Mouse (Mus musculus) hindbrain, embryonic 14.5 days (tissue): ENCODE measurements around the gene Kxd1. TPM values are rescaled to one million over a fixed set of nuclear protein-coding genes. Genes with fewer than 3 reads are reported as not detected.

Experiments used
- ATAC-seq: fragments of 200-750 bp; cut with Nextera tagmentation; 2 replicates; pipeline ENCODE4 v1.8.0; 2017; ENCODE audit warnings: moderate number of reproducible peaks, mild to moderate bottlenecking, moderate TSS enrichment, moderate library complexity; ENCODE audit not compliant: low FRiP score
- DNase-seq: peaks from one replicate; pipeline ENCODE4 v3.0.0-alpha.2; 2015; ENCODE audit warnings: low spot score
- H3K27ac ChIP-seq: fragments of 300-500 bp; sonication (generic); 2 replicates; pipeline ENCODE4 v1.5.1; 2014; ENCODE audit warnings: mild to moderate bottlenecking, moderate library complexity
- H3K27me3 ChIP-seq: fragments of 300-500 bp; sonication (generic); 2 replicates; pipeline ENCODE4 v1.6.1; 2014; ENCODE audit warnings: mild to moderate bottlenecking, low read length, mixed read lengths; ENCODE audit not compliant: control insufficient read depth, insufficient read depth
- H3K36me3 ChIP-seq: fragments of 300-500 bp; sonication (generic); replicated peaks from 2 replicates; pipeline ENCODE4 v1.6.1; 2014; ENCODE audit not compliant: control insufficient read depth, insufficient read depth
- H3K4me1 ChIP-seq: fragments of 300-500 bp; sonication (generic); replicated peaks from 2 replicates; pipeline ENCODE4 v1.6.1; 2014; ENCODE audit warnings: antibody characterized with exemption, low read length, mixed read lengths; ENCODE audit not compliant: control insufficient read depth, insufficient read depth
- H3K4me2 ChIP-seq: fragments of 300-500 bp; sonication (generic); replicated peaks from 2 replicates; pipeline ENCODE4 v1.6.1; 2014; ENCODE audit warnings: mild to moderate bottlenecking, moderate library complexity
- H3K4me3 ChIP-seq: fragments of 300-500 bp; sonication (generic); replicated peaks from 2 replicates; pipeline ENCODE4 v1.5.1; 2014; ENCODE audit warnings: mild to moderate bottlenecking, low read length
- H3K9ac ChIP-seq: fragments of 300-500 bp; sonication (generic); 2 replicates; pipeline ENCODE4 v1.6.1; 2014
- H3K9me3 ChIP-seq: fragments of 300-500 bp; sonication (generic); 2 replicates; pipeline ENCODE4 v1.6.1; 2016; ENCODE audit warnings: low read length; ENCODE audit not compliant: control insufficient read depth
- WGBS: fragments of 180-500 bp; shearing (Covaris S2); extraction: QIAGEN DNeasy Blood & Tissue Kit; methylation state at CpG from one replicate; pipeline ENCODE4 v1.1.7; 2014; 5-methylcytosine and 5-hydroxymethylcytosine counted together
- polyA plus RNA-seq: library from polyadenylated mRNA; unstranded; fragments of >200 nt; fragmentation: Nextera tagmentation; extraction: Ambion mirVana; gene quantifications from 2 replicates; pipeline ENCODE4 v1.2.1, GENCODE M21; 2014

The Kxd1 gene
- polyA plus RNA-seq, 1 experiment from 2014 or later = 46.5 TPM

- Histone ChIP-seq H3K9me3 (no peaks in the 10 kb centered on the region), H3K4me3 (no peak overlapping the region), H3K36me3 (no peaks in the 10 kb centered on the region), H3K9ac (no peak overlapping the region), H3K4me2 (no peak overlapping the region), H3K4me1 (0 out of 2 replicates have a peak, but pooled peaks cover 13% of the 10 kb centered on the region), H3K27ac (no peak overlapping the region), H3K27me3 (no peaks in the 10 kb centered on the region)
- no peak for DNase-seq
- no peak for ATAC-seq
- 85% methylated on average over 3 of the region's 3 CpGs for WGBS
Measured at GRCm38 (mm10) chr8:70562802-70563201, 35.0 kb upstream of the Kxd1 start.

GRCm38 (mm10) chr8:70561809-70562535, 34.2 kb upstream of the Kxd1 start:
- no peak overlapping the region for H3K27ac ChIP-seq
- H3K4me2 ChIP-seq = no peak overlapping the region
- H3K9ac ChIP-seq = no peak overlapping the region
- DNase-seq = no peak
- 0 out of 2 replicates have a peak, but pooled peaks cover 13% of the 10 kb centered on the region for H3K4me1 ChIP-seq
- ATAC-seq = no peak
- no peaks in the 10 kb centered on the region for H3K36me3 ChIP-seq
- 83% methylated on average over 7 of the region's 7 CpGs for WGBS
- H3K4me3 ChIP-seq = no peak overlapping the region
- H3K9me3 ChIP-seq = no peaks in the 10 kb centered on the region
- no peaks in the 10 kb centered on the region for H3K27me3 ChIP-seq

GRCm38 (mm10) chr8:70561357-70561756, 33.6 kb upstream of the Kxd1 start:
- Histone ChIP-seq H3K4me2 (no peak overlapping the region), H3K9ac (no peak overlapping the region), H3K27ac (no peak overlapping the region), H3K4me1 (0 out of 2 replicates have a peak, but pooled peaks cover 13% of the 10 kb centered on the region), H3K4me3 (no peak overlapping the region), H3K36me3 (no peaks in the 10 kb centered on the region), H3K27me3 (no peaks in the 10 kb centered on the region), H3K9me3 (no peaks in the 10 kb centered on the region)
- no peak for ATAC-seq
- WGBS = 81% methylated on average over 4 of the region's 4 CpGs
- DNase-seq = no peak

GRCm38 (mm10) chr8:70560564-70560963, 32.8 kb upstream of the Kxd1 start:
- Histone ChIP-seq H3K27me3 (no peaks in the 10 kb centered on the region), H3K36me3 (no peaks in the 10 kb centered on the region), H3K9me3 (no peaks in the 10 kb centered on the region), H3K4me3 (no peak overlapping the region), H3K4me2 (no peak overlapping the region), H3K9ac (no peak overlapping the region), H3K27ac (no peak overlapping the region), H3K4me1 (0 out of 2 replicates have a peak, but pooled peaks cover 13% of the 10 kb centered on the region)
- DNase-seq (no peak), ATAC-seq (no peak)
- 66% methylated on average over 3 of the region's 3 CpGs for WGBS

- 72% methylated on average over 2 of the region's 2 CpGs for WGBS
- no peak for ATAC-seq
- Histone ChIP-seq H3K4me2 (no peak overlapping the region), H3K9ac (no peak overlapping the region), H3K9me3 (no peaks in the 10 kb centered on the region), H3K27me3 (no peaks in the 10 kb centered on the region), H3K4me1 (0 out of 2 replicates have a peak, but pooled peaks cover 13% of the 10 kb centered on the region), H3K27ac (no peak overlapping the region), H3K4me3 (no peak overlapping the region), H3K36me3 (no peaks in the 10 kb centered on the region)
- no peak for DNase-seq
Measured at GRCm38 (mm10) chr8:70560096-70560495, 32.3 kb upstream of the Kxd1 start.

GRCm38 (mm10) chr8:70558983-70559382, 31.2 kb upstream of the Kxd1 start:
- no peaks in the 10 kb centered on the region for H3K9me3 ChIP-seq
- H3K4me3 ChIP-seq = no peak overlapping the region
- H3K27ac ChIP-seq = no peak overlapping the region
- WGBS = 73% methylated on average over 3 of the region's 3 CpGs
- peaks cover 11% of the 10 kb centered on the region; the same call in 1 of the 2 replicates for H3K4me1 ChIP-seq
- DNase-seq = no peak
- no peak for ATAC-seq
- H3K27me3 ChIP-seq = no peaks in the 10 kb centered on the region
- no peak overlapping the region for H3K9ac ChIP-seq
- H3K4me2 ChIP-seq = no peak overlapping the region
- no peaks in the 10 kb centered on the region for H3K36me3 ChIP-seq

- WGBS = 74% methylated on average over 4 of the region's 4 CpGs
- H3K27me3 ChIP-seq = no peaks in the 10 kb centered on the region
- H3K4me1 ChIP-seq = peaks cover 13% of the 10 kb centered on the region; the same call in 1 of the 2 replicates
- H3K36me3 ChIP-seq = no peaks in the 10 kb centered on the region
- H3K9me3 ChIP-seq = no peaks in the 10 kb centered on the region
- no peak overlapping the region for H3K4me3 ChIP-seq
- ATAC-seq (no peak), DNase-seq (no peak)
- no peak overlapping the region for H3K9ac ChIP-seq
- no peak overlapping the region for H3K4me2 ChIP-seq
- H3K27ac ChIP-seq = no peak overlapping the region
Measured at GRCm38 (mm10) chr8:70558334-70558733, 30.6 kb upstream of the Kxd1 start.

- no peak for DNase-seq
Measured at GRCm38 (mm10) chr8:70555079-70555747, 27.5 kb upstream of the Kxd1 start.

GRCm38 (mm10) chr8:70553740-70554139, 26.0 kb upstream of the Kxd1 start:
- ATAC-seq (peak; percentile 39; the same call in 1 of the 2 replicates), DNase-seq (peak; percentile 42)
- no peaks in the 10 kb centered on the region for H3K9me3 ChIP-seq
- no peak overlapping the region for H3K9ac ChIP-seq
- H3K4me2 ChIP-seq = no peak overlapping the region
- H3K36me3 ChIP-seq = no peaks in the 10 kb centered on the region
- H3K4me3 ChIP-seq = no peak overlapping the region
- H3K4me1 ChIP-seq = peaks cover 6% of the 10 kb centered on the region; the same call in 1 of the 2 replicates
- H3K27me3 ChIP-seq = no peaks in the 10 kb centered on the region
- H3K27ac ChIP-seq = 0 out of 2 replicates have a peak overlapping the region, but pooled peaks have one; percentile 1

More at GRCm38 (mm10) chr8:70555079-70555747, 27.5 kb upstream of the Kxd1 start:
- ATAC-seq = no peak
- H3K4me1 ChIP-seq = peaks cover 6% of the 10 kb centered on the region; the same call in 1 of the 2 replicates
- no peak overlapping the region for H3K4me3 ChIP-seq
- no peaks in the 10 kb centered on the region for H3K9me3 ChIP-seq
- WGBS = 92% methylated on average over 4 of the region's 4 CpGs
- no peak overlapping the region for H3K9ac ChIP-seq
- H3K36me3 ChIP-seq = no peaks in the 10 kb centered on the region
- H3K27me3 ChIP-seq = no peaks in the 10 kb centered on the region
- H3K4me2 ChIP-seq = no peak overlapping the region
- no peak overlapping the region for H3K27ac ChIP-seq
